Mouse (Mus musculus) myocyte (in vitro differentiated cells): ENCODE results near the gene Rhbg.

Experiments used
- MAX ChIP-seq: IDR thresholded peaks from one replicate; pipeline ENCODE4 v1.6.1; 2011; ENCODE audit warnings: low read depth, mild to moderate bottlenecking, control low read depth
- MYOD1 ChIP-seq, 3 experiments: IDR thresholded peaks; one replicate each; pipeline ENCODE4 v1.6.1; 2011; ENCODE audit warnings: control low read depth in 2 of 3, low read depth in 2 of 3, mild to moderate bottlenecking in 2 of 3, moderate library complexity in 1 of 3; ENCODE audit not compliant: insufficient read length in 2 of 3, control insufficient read depth in 1 of 3
- MYOG ChIP-seq, 3 experiments: IDR thresholded peaks; one replicate each; pipeline ENCODE4 v1.6.1; 2011; ENCODE audit warnings: control low read depth in 2 of 3, low read depth in 2 of 3, mild to moderate bottlenecking in 2 of 3; ENCODE audit not compliant: insufficient read length in 2 of 3, control insufficient read depth in 1 of 3, insufficient read depth in 1 of 3
- POLR2A ChIP-seq: IDR thresholded peaks from one replicate; pipeline ENCODE4 v1.6.1; 2011; ENCODE audit warnings: low read depth, mild to moderate bottlenecking, control low read depth, moderate library complexity; ENCODE audit not compliant: insufficient read length
- POLR2AphosphoS2 ChIP-seq: IDR thresholded peaks from one replicate; pipeline ENCODE4 v1.6.1; 2011; ENCODE audit warnings: low read depth, control low read depth; ENCODE audit not compliant: insufficient read length
- SRF ChIP-seq: IDR thresholded peaks from one replicate; pipeline ENCODE4 v1.6.1; 2011; ENCODE audit warnings: low read depth; ENCODE audit not compliant: control insufficient read depth, insufficient read length
- TCF12 ChIP-seq: IDR thresholded peaks from one replicate; pipeline ENCODE4 v1.6.1; 2011; ENCODE audit warnings: mild to moderate bottlenecking, control low read depth; ENCODE audit not compliant: poor library complexity, insufficient read depth, severe bottlenecking

DNA sequence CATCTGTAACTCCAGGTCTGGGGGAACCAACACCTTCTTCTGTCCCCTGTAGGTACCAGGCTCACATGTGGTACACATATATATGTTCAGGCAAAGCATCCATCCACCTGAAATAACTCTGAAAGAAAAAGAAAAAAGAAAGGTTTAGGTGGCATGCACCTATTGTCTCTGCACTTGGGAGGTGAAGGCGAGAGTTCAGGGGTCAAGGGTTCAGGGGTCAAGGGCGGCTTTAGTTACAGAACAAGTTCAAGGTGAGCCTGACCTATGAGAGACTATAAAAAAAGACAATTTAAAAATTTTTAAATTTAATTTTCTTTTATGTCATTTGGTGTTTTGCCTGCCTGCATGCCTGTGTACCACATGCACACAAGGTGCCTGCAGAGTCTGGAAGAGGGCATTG, 25.5 kb upstream of the Rhbg start:
- no peak for TF ChIP-seq POLR2A
- no peak for TF ChIP-seq TCF12
- no peak for TF ChIP-seq SRF
- no peak for TF ChIP-seq MAX
- TF ChIP-seq MYOD1 (IDR thresholded peaks at IDR 0.05; ENCODE audit: control insufficient read depth in 1 of 3, insufficient read length in 2 of 3, low read depth in 2 of 3) = no peak
- no peak for TF ChIP-seq POLR2AphosphoS2
- no peak for TF ChIP-seq MYOG (IDR thresholded peaks at IDR 0.05; ENCODE audit: control insufficient read depth in 1 of 3, insufficient read depth in 1 of 3, insufficient read length in 2 of 3, low read depth in 2 of 3)
